Mouse (Mus musculus) ES-Bruce4 (cell line): ENCODE data around the gene Myo9b.

ENCODE experiments used
- CTCF ChIP-seq: IDR thresholded peaks from one replicate; pipeline ENCODE4 v1.8.1; 2011; ENCODE audit warnings: low read depth, low read length
- EP300 ChIP-seq: IDR thresholded peaks from 2 replicates; pipeline ENCODE4 v1.6.1; 2011; ENCODE audit warnings: low read depth, low read length; ENCODE audit not compliant: insufficient read depth
- POLR2A ChIP-seq: IDR thresholded peaks from one replicate; pipeline ENCODE4 v1.8.1; 2011; ENCODE audit warnings: low read length; ENCODE audit not compliant: insufficient read depth

DNA sequence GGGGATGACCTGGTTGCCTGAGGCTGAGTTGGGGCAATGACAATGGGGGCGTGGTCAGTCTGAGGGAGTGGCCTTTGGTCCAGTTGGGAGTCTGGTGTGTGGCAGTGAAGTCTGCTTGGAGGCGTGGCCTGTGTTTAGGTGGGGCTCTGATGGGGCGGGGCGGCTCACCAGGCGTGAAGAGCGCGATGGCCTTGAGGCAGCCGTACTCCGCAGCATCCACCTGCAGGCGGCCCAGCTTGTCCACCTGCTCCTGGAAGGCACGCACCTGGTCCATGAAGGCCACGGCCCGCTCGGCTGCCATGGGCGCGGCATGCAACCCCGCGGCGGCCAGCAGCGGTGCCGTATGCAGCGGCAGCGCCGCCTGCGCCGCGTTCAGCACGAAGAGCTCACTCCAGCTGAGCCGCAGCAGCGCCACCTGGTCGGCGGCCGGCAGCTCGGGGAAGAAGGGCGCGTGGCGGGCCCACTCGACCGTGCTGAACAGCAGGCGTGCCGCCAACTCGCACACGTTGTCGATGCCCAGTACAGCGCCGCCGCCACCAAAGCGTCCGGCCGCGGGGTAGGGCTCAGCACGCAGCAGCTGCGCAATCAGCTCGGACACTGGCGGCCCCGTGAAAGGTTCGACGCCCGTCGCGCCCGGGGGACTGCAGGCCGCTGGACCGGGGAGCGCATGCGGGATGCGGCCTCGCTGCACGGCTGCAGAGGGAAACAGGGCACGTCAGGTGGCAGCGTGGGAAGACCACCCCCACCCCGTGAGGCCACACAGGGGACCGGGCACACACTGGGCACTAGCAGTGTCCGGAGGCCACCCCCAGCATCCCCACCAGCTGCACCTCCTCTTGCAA is 103.3 kb downstream of the Myo9b start:
- TF ChIP-seq EP300 (peak; percentile 66; the same call in 1 of the 2 replicates), CTCF (peak; percentile 36), POLR2A (no peak)
